Mouse (Mus musculus): ENCODE results near the gene Slit1. TPM values are rescaled to one million over a fixed set of nuclear protein-coding genes. Genes with fewer than 3 reads are reported as not detected.

Slit1 gene
- polyA plus RNA-seq (2011; ENCODE audit: insufficient read depth, insufficient read length, low replicate concordance, missing spikeins) = 0.50 and 2.7 TPM in 2 replicates

DNA sequence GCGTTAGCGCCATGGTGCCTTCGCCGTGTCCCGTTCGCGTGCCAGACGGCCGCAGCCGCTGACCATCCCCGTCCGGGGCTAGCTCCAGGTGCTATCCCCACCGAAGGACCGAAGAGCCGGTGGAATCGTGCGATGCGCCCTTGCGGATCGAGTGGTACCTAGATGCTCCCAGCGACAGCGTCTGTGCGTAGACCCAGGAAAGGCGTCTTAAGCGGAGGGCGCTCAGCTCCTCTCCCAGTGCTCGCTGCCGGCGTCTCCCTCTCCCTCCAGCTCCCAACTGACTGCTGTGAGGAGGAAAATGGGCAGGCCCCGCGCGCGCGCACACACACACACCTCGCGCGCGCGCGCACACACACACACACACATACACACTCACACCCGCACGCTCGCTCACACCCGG, at the start of gene Slit1:
Gene Slit1, minus strand, starts transcription at position 270 of the 400 bp plus-strand sequence.
- H3K4me3 ChIP-seq (replicated peaks; ENCODE audit: control insufficient read depth, low read depth, low read length) = no peak within 1 kb of the TSS
- 4% methylated on average over 44 of the region's 44 CpGs for whole genome bisulfite sequencing

DNA sequence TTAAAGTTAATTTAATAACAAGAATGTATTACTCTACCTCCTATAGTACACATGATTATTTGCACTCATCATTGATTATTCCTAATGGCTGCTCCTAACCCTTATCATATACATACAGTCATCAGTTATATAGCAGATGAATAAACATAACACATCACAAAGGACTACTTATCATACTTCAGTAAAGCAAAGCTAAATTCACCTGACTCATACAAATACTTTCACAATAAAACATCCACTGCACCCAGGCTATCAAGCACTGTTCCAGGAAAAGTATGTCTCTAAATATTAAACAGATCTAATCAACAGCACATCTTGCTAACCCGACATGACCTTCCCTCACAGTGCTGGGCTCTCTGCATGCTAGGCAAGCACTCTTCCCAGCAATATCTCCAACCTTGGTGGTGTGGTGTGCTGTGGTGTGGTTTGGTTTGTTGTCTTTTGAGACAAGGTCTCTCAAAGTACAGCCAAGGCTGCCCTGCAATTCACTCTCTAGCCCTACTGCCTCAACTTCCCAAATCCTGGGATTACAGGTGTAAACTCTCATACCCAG, 49.5 kb upstream of the Slit1 start:
- 54% methylated on average over 1 of the region's 1 CpGs for WGBS
- Histone ChIP-seq H3K4me3 (replicated peaks; ENCODE audit: control insufficient read depth, low read depth, low read length) (no peak overlapping the region), H3K4me1 (ENCODE audit: control insufficient read depth, insufficient read depth, low read length) (peaks cover 3% of the 10 kb centered on the region; the same call in 1 of the 2 replicates), H3K27ac (ENCODE audit: control insufficient read depth, insufficient read depth, low read depth, low read length, poor library complexity) (no peak overlapping the region)
- no peak for TF ChIP-seq CTCF (IDR thresholded peaks at IDR 0.05; ENCODE audit: control insufficient read depth, insufficient read depth, low read length)
- TF ChIP-seq POLR2A (IDR thresholded peaks at IDR 0.05; ENCODE audit: borderline replicate concordance, control insufficient read depth, low read depth, low read length) = no peak

More for the DNA sequence above, at the start of gene Slit1:
- Histone ChIP-seq H3K4me1 (ENCODE audit: control insufficient read depth, insufficient read depth, low read length) (no peaks in the 10 kb centered on the region), H3K27ac (ENCODE audit: control insufficient read depth, insufficient read depth, low read depth, low read length, poor library complexity) (no peak within 1 kb of the TSS)
- TF ChIP-seq POLR2A (IDR thresholded peaks at IDR 0.05; ENCODE audit: borderline replicate concordance, control insufficient read depth, low read depth, low read length) = no peak
- TF ChIP-seq CTCF (IDR thresholded peaks at IDR 0.05; ENCODE audit: control insufficient read depth, insufficient read depth, low read length) = no peak

DNA sequence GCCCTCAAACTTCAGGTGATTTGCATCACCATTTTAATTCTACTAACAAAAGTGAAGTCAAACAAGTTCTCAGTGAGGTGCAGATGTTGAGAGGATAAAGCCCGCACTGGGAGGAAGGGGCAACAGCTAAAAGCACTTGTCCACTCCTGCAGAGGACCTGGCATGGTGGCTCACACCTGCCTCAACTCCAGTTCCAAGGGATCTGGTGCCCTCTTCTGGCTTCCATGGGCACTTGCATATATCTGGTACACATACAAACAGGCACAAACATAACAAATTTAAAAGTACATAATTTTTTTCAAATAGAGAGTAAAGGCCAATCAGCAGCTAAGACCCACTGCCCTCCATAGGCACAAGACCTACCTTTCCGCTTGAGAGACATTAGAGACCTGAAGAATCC, 47.9 kb upstream of the Slit1 start:
- Histone ChIP-seq H3K4me1 (ENCODE audit: control insufficient read depth, insufficient read depth, low read length) (peaks cover 1% of the 10 kb centered on the region; the same call in 1 of the 2 replicates), H3K27ac (ENCODE audit: control insufficient read depth, insufficient read depth, low read depth, low read length, poor library complexity) (no peak overlapping the region), H3K4me3 (replicated peaks; ENCODE audit: control insufficient read depth, low read depth, low read length) (no peak overlapping the region)
- WGBS = 95% methylated on average over 2 of the region's 2 CpGs
- TF ChIP-seq CTCF (IDR thresholded peaks at IDR 0.05; ENCODE audit: control insufficient read depth, insufficient read depth, low read length) (peak; percentile 59), POLR2A (IDR thresholded peaks at IDR 0.05; ENCODE audit: borderline replicate concordance, control insufficient read depth, low read depth, low read length) (no peak)

DNA sequence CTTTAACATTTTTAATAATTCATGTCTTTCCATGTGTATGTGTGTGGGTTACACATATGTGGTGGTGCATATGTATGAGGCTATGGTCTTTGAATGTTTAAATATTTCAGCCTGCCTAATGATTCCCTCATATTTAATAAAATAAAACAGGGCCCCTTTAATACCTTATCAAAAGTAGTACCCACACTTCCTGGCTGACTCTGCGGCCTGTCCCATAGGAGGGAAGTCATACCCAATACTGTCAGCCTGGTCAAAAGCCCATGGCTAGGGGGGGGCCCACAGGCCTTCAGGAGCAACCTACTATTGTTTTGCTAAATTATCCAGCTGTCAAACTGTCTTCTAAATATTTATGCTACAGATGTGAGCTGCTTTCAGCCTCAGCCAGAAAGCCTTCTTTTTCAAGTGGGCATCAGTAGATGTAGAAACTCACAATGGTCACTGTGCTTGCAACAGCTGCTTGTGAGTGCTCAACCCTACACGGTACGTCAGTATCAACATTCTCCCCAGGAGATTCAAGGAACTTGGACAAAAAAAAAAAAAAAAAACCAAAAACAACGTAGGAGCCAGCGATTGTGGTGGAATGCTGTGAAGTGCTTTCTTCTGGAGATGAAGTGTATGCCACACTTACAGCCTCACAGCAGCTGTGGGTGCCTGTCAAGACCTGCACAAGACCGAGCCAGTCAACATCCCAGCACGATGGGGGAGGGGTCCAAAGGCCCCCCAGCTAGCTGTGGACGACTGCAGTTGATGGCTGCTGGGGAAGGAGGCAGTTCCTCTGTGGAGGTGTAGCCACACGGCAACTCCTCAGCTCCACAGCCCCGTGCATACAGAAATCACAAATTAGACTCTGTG, 45.9 kb upstream of the Slit1 start:
- no peak overlapping the region for H3K27ac ChIP-seq (ENCODE audit: control insufficient read depth, insufficient read depth, low read depth, low read length, poor library complexity)
- H3K4me3 ChIP-seq (replicated peaks; ENCODE audit: control insufficient read depth, low read depth, low read length) = no peak overlapping the region
- H3K4me1 ChIP-seq (ENCODE audit: control insufficient read depth, insufficient read depth, low read length) = peaks cover 1% of the 10 kb centered on the region; the same call in 1 of the 2 replicates
- WGBS = 60% methylated on average over 10 of the region's 10 CpGs
- TF ChIP-seq CTCF (IDR thresholded peaks at IDR 0.05; ENCODE audit: control insufficient read depth, insufficient read depth, low read length) = no peak
- no peak for TF ChIP-seq POLR2A (IDR thresholded peaks at IDR 0.05; ENCODE audit: borderline replicate concordance, control insufficient read depth, low read depth, low read length)

DNA sequence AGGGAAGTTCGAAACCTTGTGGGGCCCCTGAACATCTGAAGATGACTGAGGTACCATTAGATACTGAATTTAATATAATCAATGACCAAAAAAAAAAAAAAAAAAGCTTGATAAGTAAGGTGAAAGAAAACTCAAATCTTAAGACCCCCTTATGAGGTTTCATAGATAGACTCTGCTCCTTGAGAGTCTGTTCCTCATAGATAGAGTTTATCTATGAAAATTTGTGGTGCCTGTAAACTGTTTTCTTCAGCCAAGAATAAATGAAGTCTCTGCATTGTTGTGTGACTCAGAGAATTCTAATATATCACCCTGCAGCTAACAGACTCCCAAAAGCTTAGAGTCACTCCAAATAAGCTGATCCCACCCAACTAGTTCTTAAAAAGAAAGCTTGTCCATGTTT, 43.4 kb upstream of the Slit1 start:
- H3K4me1 ChIP-seq (ENCODE audit: control insufficient read depth, insufficient read depth, low read length) = no peaks in the 10 kb centered on the region
- WGBS = 86% methylated on average over 1 of the region's 1 CpGs
- H3K4me3 ChIP-seq (replicated peaks; ENCODE audit: control insufficient read depth, low read depth, low read length) = no peak overlapping the region
- TF ChIP-seq POLR2A (IDR thresholded peaks at IDR 0.05; ENCODE audit: borderline replicate concordance, control insufficient read depth, low read depth, low read length) = no peak
- TF ChIP-seq CTCF (IDR thresholded peaks at IDR 0.05; ENCODE audit: control insufficient read depth, insufficient read depth, low read length) = no peak
- no peak overlapping the region for H3K27ac ChIP-seq (ENCODE audit: control insufficient read depth, insufficient read depth, low read depth, low read length, poor library complexity)

DNA sequence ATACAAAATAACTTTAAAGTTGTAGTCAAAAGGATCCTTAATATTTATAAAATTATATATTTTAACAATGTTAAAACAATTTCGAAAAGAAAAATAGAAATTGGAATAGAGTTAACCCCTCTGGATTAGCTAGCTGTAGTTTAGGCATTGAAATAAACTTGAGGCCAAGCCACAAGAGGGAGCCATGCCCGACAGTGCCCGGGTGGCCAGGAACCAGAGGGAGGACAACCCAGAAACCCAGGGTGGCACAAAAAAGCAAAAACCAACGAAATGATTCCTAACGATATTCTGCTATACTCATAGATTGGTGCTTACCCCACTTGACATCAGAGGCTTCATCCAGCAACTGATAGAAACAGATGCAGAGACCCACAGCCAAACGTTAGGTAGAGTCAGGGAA, 34.0 kb upstream of the Slit1 start:
- WGBS = 71% methylated on average over 6 of the region's 6 CpGs
- TF ChIP-seq CTCF (IDR thresholded peaks at IDR 0.05; ENCODE audit: control insufficient read depth, insufficient read depth, low read length) (peak; percentile 45; the same call in 1 of the 2 replicates), POLR2A (IDR thresholded peaks at IDR 0.05; ENCODE audit: borderline replicate concordance, control insufficient read depth, low read depth, low read length) (no peak)
- no peak overlapping the region for H3K4me3 ChIP-seq (replicated peaks; ENCODE audit: control insufficient read depth, low read depth, low read length)
- no peaks in the 10 kb centered on the region for H3K4me1 ChIP-seq (ENCODE audit: control insufficient read depth, insufficient read depth, low read length)
- H3K27ac ChIP-seq (ENCODE audit: control insufficient read depth, insufficient read depth, low read depth, low read length, poor library complexity) = no peak overlapping the region

DNA sequence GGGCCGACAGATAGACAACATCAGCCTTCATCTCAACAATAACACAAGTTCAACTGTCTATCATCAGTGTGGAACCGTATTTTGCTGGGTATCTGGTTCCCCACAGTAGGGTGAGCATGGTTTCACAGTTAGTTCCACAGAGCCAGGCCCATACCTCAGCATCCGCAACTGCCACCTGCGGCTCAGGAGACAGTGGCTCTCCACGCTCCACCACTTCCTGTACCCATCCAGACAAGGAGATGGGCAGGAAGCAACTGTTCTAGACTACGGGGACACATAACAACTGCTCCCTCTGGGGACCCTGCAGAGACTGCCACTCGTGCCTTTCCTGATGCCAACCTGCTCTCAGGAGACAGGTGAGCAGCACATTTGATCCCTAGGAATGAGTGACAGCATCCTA, 25.2 kb upstream of the Slit1 start:
- TF ChIP-seq CTCF (IDR thresholded peaks at IDR 0.05; ENCODE audit: control insufficient read depth, insufficient read depth, low read length) (no peak), POLR2A (IDR thresholded peaks at IDR 0.05; ENCODE audit: borderline replicate concordance, control insufficient read depth, low read depth, low read length) (no peak)
- Histone ChIP-seq H3K4me1 (ENCODE audit: control insufficient read depth, insufficient read depth, low read length) (no peaks in the 10 kb centered on the region), H3K27ac (ENCODE audit: control insufficient read depth, insufficient read depth, low read depth, low read length, poor library complexity) (no peak overlapping the region), H3K4me3 (replicated peaks; ENCODE audit: control insufficient read depth, low read depth, low read length) (no peak overlapping the region)
- 70% methylated on average over 7 of the region's 7 CpGs for WGBS

DNA sequence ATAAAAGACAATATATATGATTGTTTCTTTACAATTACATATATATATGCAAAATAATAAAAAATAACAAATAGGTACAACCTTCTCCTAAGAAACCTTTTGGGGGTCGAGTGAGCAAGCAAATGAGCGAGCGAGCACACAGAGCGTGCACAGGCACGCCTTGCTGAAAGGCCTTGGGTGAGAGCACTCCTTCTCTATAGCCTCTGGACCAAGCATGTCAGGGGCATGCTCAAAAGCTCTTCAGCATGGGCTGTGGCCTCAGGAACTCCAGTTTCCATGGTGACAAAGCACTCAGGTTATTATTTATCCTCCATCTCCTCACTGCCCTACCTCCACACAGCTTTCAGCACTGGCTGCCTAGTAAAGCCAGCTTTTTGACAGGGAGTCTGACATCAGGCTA, 23.2 kb upstream of the Slit1 start:
- 92% methylated on average over 5 of the region's 5 CpGs for WGBS
- Histone ChIP-seq H3K27ac (ENCODE audit: control insufficient read depth, insufficient read depth, low read depth, low read length, poor library complexity) (no peak overlapping the region), H3K4me3 (replicated peaks; ENCODE audit: control insufficient read depth, low read depth, low read length) (no peak overlapping the region), H3K4me1 (ENCODE audit: control insufficient read depth, insufficient read depth, low read length) (no peaks in the 10 kb centered on the region)
- no peak for TF ChIP-seq POLR2A (IDR thresholded peaks at IDR 0.05; ENCODE audit: borderline replicate concordance, control insufficient read depth, low read depth, low read length)
- no peak for TF ChIP-seq CTCF (IDR thresholded peaks at IDR 0.05; ENCODE audit: control insufficient read depth, insufficient read depth, low read length)

All from bone marrow, adult 2 months (tissue).